Mouse (Mus musculus): ENCODE results near the gene Cacna1e.

The Cacna1e gene

DNA sequence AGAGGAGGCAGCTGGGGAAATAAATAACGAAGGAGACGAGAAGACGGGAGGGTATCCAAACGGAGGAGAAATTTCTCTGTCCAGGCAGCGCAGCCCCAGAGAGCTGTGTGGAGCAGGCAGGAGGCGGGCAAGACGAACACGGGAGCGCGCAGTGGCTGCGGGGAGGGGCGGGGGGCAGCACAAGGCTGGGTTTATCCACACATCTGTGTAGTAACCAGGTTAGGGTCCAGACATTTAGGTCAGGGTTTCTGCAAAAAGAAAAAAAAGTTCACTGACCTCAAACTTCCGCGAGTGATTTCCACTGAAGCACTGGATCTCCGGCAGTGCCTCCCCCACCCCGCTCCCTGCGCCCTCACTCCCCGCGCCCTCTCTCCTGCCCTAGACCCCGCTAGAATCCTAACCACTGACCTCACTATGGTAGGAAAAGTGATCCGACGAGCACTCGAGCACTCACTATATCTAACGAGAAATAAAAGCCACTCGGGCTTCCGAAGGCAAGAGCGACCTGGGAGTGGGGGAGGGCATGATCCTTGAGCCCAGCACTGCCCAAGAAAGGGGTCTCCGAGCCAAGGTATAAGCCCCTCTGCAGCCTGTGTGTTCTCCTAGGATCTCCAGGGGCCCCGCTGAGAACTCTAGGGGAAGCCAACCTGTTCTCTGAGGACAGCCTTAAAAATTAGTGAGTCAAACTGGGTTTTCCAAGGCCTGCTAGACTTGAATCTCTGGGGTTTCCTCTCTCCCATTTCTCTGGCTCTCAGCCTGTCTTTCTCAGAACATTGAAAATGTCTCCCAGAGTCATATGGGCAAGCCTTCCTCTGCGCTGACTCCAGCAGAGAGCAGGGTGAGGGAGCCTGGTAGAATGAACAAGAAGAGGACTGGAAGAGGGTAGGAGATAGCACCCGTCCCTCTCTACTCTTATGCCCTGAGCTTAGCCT, at the start of gene Cacna1e:
TSS of gene Cacna1e (minus strand) at position 227 of the 932 bp plus-strand sequence.
- no peak for TF ChIP-seq GATA4 (IDR thresholded peaks at IDR 0.05; ENCODE audit: insufficient replicate concordance, low read length)

DNA sequence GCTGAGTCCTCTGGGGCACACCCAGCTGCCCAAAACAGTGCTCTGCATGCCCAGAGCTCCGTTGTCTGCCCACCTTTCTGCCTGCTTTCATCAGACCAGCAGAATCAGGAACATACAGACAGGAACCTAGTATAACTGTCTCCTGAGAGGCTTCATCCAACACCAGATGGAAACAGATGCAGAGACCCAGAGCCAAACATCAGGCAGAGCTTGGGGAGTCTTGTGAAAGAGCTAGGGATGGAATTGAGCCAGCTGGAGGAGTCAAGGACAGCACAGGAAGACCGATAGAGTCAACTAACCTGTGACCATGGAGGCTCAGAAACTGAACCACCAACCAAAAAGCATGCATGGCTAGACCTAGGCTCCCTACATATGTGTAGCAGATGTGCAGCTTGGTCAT, 34.1 kb upstream of the Cacna1e start:
- TF ChIP-seq GATA4 (IDR thresholded peaks at IDR 0.05; ENCODE audit: insufficient replicate concordance, low read length) = no peak

DNA sequence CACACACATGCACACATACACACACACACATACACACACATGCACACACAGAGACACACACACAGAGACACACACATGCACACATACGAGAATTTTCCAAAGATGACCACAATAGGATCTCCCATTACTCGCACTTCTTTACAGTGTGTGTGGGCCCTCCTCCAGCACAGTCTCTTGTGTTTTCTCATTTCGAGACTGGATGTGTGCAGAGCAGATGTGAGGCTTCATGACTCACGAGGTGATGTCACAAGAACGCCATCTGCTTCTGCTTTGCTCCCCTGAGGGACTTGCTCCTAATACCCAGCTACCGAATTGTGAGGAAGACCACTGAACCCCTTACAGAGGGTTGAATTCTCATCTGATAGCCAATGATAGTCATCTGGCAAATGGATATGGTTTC, 33.1 kb upstream of the Cacna1e start:
- no peak for TF ChIP-seq GATA4 (IDR thresholded peaks at IDR 0.05; ENCODE audit: insufficient replicate concordance, low read length)

DNA sequence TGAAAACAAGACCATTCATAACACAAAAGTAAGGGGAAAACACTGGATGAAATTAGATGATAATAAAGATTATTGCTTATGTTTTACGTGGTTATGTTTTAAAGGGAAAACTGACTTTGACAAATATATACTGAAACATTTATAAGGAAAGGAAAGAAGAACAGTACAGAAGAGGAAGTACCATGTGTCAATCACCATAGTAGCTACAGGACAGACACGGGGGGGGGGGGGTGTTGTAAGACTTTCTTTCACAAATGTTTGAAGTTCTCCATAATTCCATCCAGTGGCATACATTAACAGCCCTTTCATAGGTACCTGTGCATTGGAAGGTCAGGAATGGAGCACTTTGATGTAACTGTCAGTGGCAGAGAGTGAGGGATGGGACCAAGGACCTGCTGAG, 25.3 kb upstream of the Cacna1e start:
- TF ChIP-seq GATA4 (IDR thresholded peaks at IDR 0.05; ENCODE audit: insufficient replicate concordance, low read length) = no peak

DNA sequence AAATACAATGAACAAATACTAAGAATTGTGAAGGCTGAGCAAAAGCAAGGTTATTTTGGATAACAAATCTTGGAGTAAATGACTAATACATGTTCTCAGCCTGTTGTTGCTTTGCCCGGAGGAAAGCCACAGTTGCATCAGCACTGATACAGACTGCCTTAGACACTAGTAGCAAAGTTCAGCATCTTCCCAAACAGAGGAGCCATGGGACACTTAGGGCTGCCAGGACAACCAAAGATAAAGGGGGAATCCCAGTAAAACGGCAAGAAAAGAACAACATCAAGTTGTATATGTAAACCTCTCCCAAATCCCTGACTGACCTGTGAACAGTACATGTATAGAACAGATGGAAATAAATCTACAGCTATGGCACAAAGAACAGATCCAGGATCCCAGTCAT, 13.1 kb upstream of the Cacna1e start:
- no peak for TF ChIP-seq GATA4 (IDR thresholded peaks at IDR 0.05; ENCODE audit: insufficient replicate concordance, low read length)

DNA sequence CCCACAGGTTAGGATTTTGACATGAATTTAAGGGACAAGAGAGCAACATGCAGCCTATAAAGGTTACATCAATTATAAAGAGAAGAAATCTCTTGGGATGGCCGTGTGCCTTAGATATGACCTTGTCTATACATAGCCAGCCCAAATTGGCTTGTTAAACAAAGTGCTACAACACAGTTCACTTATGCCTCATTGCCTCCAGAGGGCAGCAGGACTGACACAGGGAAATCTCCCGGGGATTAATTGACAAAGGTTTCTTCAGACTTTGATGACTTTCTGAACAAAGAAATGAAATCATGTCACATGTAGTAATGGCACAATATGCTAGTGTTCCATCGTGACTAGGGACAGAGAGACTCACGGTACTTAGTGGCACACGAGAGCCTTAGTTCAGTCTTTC, 5.9 kb upstream of the Cacna1e start:
- no peak for TF ChIP-seq GATA4 (IDR thresholded peaks at IDR 0.05; ENCODE audit: insufficient replicate concordance, low read length)

DNA sequence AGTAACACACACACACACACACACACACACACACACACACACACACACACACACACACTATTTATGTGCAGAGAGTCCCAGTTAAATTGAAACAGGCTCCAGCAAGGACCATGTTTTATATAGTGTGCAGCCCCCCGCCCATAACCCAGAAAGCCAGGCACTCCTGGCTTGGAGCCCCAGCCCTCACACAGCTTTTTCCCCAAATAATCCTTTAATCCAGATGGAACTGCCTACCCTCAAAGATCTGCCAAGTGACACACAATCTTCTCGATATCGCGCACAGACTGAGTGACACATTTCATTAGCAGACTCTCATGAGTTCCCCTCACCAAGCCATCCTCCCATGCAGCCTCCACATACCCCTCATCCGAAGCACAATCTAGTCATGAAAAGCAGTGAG, 4.2 kb upstream of the Cacna1e start:
- no peak for TF ChIP-seq GATA4 (IDR thresholded peaks at IDR 0.05; ENCODE audit: insufficient replicate concordance, low read length)

DNA sequence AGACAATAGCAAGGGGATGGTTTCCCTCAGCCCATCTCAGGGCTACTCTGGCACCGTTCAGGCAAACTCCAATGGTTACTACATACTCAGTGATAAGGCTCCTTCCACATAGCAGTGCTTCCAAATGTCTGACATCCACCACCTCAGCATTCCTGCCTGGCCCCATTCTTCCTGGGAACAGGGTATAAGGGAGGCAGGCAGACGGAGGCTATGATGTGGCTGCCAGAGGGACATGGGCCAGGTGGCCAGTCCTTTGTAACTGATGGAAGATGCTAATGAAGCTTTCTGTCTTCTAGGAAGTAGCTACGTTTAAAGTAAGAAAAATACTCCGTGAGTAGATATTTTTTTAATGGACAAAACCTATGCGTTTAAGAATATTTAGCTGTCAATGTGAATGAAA, 3.7 kb upstream of the Cacna1e start:
- TF ChIP-seq GATA4 (IDR thresholded peaks at IDR 0.05; ENCODE audit: insufficient replicate concordance, low read length) = no peak

DNA sequence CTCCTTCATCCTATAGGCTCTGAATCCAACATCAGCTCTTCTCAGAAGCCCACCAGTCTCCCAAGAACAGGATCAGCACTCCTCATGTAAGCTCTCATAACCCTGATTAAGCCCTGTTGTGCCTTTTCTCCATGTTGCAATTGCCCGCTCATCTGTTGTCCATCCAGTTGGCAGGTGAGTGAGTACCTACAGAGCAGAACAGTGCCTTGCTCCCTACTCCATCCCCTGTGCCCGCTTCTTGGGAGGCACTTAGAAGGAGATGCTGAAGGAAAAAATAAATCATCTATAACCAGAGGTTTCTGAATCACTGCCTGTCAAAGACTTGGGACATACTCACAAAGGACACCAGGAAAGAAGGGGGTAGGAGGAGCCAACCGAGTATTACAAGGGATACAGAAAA, 3.2 kb upstream of the Cacna1e start:
- no peak for TF ChIP-seq GATA4 (IDR thresholded peaks at IDR 0.05; ENCODE audit: insufficient replicate concordance, low read length)

DNA sequence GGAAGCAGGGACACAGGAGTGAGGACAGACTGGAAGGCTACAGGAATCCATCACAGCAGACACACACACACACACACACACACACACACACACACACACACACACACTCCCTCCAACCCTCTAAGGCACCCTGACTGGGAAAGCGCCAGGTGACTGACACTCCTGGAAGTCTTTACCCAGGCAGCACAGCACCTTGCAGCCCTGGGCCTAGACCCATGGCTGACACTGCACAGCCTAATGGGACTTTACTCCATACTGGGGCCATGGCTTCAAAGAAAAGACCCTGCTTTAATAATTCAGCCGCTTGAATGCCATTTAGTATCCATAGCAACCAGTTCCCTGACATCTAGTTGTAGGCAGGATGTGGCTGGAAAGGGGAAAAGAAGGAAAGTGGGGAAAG, 2.3 kb upstream of the Cacna1e start:
- no peak for TF ChIP-seq GATA4 (IDR thresholded peaks at IDR 0.05; ENCODE audit: insufficient replicate concordance, low read length)

DNA sequence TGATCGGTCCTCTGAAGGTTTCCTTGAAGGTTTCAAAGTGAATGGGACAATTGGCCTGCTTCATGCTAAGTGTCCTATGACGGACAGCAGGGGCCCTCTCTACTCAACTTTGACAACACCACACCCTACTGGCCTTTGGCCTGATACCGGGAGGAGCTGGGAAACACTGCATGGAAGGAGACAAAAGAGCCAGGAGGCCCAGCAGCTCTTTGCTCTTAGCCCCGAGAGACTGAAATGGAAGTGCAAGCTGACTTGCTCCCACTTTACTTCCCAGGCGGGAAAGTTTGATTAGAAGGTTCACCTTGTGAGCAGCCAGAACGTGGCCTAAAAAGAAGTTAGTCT, 877 bp upstream of the Cacna1e start:
- TF ChIP-seq GATA4 (IDR thresholded peaks at IDR 0.05; ENCODE audit: insufficient replicate concordance, low read length) = no peak

DNA sequence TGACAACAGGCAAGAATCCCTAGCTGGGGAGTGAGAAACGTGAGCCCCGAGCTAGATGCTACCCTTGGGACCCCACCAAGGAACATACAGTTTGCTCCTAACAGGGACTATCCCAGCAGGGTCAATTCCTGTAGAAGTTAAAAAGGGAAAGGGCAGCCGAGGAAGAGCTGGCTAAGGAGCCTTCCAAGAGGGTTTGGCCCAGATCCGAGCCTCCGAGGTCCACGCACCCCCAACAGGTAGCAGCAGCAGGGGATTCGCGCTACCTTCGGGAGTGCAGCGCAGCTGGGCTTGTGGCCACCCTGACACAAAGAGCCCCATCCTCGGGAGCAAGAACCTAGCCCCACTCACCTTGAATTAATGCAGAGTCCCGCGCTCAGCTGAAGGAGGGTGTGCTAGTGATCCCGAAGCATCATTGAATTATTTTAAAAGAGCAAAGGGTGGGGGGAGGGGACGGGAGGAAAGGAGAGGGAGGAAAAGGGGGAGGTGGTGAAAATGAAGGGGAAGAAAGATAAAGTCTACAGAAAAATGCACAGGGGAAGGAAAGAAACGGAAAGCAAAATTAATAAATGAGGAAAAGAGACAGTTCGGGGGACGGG, 607 bp downstream of the Cacna1e start:
- TF ChIP-seq GATA4 (IDR thresholded peaks at IDR 0.05; ENCODE audit: insufficient replicate concordance, low read length) = no peak

DNA sequence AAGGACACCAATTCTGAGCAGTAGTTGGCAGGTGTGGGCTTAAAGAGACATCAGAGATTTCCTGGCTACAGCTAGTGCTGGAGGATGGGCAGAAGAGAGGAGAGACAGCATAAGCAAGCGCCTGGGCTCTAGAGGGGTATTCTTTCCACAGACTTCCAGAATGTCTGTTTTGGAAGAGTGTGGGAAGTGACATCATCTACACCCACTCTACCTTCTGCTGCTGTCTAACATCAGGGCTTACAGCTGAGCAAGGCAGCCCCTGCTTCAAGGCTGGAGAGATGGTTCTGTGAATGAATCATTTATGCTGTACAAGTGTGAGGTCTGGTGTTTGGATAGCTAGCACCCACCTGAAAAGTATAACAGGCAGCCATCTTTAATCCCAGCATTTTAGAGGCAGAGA, 18.3 kb downstream of the Cacna1e start:
- TF ChIP-seq GATA4 (IDR thresholded peaks at IDR 0.05; ENCODE audit: insufficient replicate concordance, low read length) = no peak

DNA sequence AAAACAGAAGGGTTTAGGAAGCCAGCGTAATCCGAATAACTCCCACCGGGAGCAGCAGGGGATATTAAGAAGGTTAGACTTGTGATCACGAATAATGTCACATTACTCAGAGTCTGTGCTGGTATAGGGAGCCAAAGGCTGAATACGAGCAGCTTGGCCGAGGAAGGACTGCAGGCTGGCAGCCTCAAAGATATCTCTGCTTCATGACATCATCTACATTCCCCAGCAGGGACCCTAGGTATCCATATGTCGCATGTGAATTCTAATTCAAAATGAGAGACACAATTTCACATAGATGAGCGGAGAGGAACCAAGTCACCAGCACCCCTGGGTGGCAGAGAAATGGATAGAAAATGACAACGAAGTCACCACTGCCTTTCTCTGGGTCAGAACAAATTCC, 22.9 kb downstream of the Cacna1e start:
- no peak for TF ChIP-seq GATA4 (IDR thresholded peaks at IDR 0.05; ENCODE audit: insufficient replicate concordance, low read length)

DNA sequence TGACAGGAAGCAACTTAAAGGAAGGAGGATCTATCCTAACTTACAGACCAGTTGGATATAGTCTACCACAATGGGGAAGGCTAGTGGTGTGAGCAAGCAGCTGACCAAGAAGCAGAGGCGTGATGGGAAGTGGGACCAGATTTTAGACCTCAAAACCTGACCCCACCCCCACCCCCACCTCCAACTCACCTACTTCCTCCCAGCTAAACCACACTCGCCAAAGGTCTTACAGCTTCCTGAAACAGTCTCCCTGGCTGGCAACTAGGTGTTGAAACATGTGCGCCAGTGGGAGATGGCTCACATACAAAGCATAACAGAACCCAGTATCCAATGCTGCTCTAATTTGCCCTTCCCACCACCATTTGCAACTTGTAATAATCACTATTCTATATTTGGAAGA, 29.7 kb downstream of the Cacna1e start:
- TF ChIP-seq GATA4 (IDR thresholded peaks at IDR 0.05; ENCODE audit: insufficient replicate concordance, low read length) = no peak

DNA sequence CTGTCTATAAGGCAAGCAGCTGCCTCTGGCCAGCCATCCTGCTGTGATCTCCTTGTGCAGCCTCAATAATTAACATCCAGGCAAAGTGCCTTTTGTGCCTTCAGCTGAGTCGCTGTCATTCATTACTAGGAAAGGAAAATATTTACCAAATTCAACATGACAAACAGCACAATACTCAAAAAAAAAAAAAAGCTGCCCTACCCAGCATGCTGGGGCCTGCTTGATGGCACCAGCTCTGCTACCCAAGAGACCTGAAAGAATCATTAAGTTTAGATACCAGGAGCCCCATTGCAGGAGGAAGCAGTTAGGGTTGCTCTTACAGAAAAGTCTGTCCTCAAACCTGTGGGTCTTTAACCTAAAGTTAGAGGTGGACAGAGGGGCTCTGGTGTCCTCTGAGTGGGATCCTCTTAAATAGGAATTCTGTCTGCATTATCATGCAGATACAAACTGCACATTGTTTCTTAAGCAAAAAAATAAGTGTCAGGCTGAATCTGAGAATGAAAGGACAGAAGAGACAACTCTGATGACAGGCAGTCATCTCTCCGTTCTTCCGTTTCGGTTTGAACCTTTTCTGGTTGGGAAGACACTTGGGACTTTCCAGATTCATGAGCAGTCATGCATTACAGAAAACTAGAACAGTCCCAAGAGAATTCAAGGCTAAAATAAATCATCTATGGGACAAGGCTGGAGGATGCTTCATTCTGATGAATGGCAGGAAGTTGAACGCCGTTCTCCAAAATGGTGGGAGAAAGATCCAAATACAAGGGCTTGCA, 33.6 kb downstream of the Cacna1e start:
- no peak for TF ChIP-seq GATA4 (IDR thresholded peaks at IDR 0.05; ENCODE audit: insufficient replicate concordance, low read length)

Data from liver, adult (tissue).